Mouse (Mus musculus) effector memory CD4-positive, alpha-beta T cell, adult 7 months (primary cell): ENCODE results near the gene Vmn2r77. TPM values are rescaled to one million over a fixed set of nuclear protein-coding genes. Genes with fewer than 3 reads are reported as not detected.

Source experiments
- polyA plus RNA-seq: library from polyadenylated mRNA; unstranded; fragments of 100-300 nt; shearing (Covaris generic); gene quantifications from one replicate; pipeline ENCODE4 v1.2.1, GENCODE M21; 2017

Gene Vmn2r77
- polyA plus RNA-seq, result 0.09 TPM

DNA sequence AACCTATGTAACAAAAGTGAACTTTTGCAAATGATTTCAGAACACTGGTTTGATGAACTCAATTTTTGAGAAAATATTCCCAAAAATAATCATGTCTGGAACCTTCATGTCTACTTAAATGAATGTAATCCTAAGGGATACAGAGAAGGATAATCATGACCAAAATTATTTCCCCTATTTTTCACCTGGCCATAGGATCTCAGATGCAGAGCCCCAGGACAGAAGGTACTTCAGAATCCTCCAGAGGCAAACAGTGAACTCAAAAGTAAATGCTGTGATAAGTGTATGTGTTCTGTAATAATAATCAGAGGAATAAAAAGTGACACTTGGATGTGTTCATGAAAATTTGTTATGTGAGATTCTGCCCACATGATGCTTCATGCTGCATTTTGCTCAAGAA is at the start of gene Vmn2r77:
Gene Vmn2r77 (plus strand): TSS at position 301 of the 400 bp plus-strand sequence.

DNA sequence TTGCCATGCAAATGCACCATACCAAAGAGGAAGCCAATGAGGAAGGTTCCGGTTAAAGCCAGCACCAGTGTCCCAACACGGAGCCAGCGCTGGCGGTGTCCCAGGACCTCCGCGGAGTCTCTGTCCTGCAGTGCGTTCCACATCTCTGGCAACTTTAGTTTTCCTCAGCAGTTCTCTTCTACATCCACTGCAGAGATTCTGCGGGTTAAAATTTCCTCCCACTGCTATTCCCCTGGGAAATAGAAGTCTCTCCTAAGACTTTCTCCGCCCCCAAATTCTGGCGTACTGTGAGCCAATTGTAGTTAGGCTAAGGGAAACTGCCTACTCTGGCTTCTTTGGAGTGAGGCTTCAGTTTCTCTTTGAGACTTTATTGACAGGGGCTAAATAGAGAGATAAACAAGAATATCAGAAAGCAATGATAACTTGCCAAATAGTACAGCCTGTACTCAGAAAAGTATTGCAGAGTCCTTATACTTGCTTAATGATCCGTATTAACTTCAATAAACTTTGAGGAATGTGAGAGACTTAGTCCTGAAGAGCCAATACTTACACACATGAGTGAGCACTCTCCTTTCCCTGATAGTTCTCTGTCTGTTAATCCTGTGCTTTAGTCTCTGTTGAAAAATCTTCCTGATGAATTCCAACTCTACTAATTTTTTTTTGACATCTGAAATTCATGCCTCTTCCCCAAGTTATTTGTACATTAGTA is 19.1 kb upstream of the Vmn2r77 start, which contains the start of gene Folh1:
Gene Folh1 (minus strand): TSS at position 327 of the 709 bp plus-strand sequence.

Other genes with a start within 250 kb of the Vmn2r77 start
- gene Olfr295, start 211.2 kb upstream of the Vmn2r77 start, polyA plus RNA-seq, result not detected
- not detected for gene Olfr294, start 178.4 kb upstream of the Vmn2r77 start, polyA plus RNA-seq
- not detected for gene Olfr293, start 146.0 kb upstream of the Vmn2r77 start, polyA plus RNA-seq
- gene Olfr292, start 106.7 kb upstream of the Vmn2r77 start, polyA plus RNA-seq, result not detected
- not detected for gene Folh1, start 19.1 kb upstream of the Vmn2r77 start, polyA plus RNA-seq
- gene Vmn2r78, start 120.1 kb downstream of the Vmn2r77 start, polyA plus RNA-seq, result 0.27 TPM
- gene Vmn2r79, start 201.1 kb downstream of the Vmn2r77 start, polyA plus RNA-seq, result 0.33 TPM